Mouse (Mus musculus) hindbrain, postnatal 0 days (tissue): Measurements from ENCODE around the gene Umad1. TPM values are rescaled to one million over a fixed set of nuclear protein-coding genes. Genes with fewer than 3 reads are reported as not detected.

ENCODE experiments used
- ATAC-seq: fragments of 200-750 bp; cut with Nextera tagmentation; 2 replicates; pipeline ENCODE4 v1.8.0; 2017; ENCODE audit warnings: mild to moderate bottlenecking, moderate TSS enrichment, moderate library complexity
- DNase-seq: peaks from one replicate; pipeline ENCODE4 v3.0.0-alpha.2; 2015; ENCODE audit warnings: low spot score
- H3K27ac ChIP-seq: fragments of 300-500 bp; sonication (generic); 2 replicates; pipeline ENCODE4 v1.5.1; 2014; ENCODE audit warnings: mild to moderate bottlenecking
- H3K27me3 ChIP-seq: fragments of 300-500 bp; sonication (generic); 2 replicates; pipeline ENCODE4 v1.6.1; 2014; ENCODE audit warnings: low read length, mixed read lengths; ENCODE audit not compliant: insufficient read depth
- H3K36me3 ChIP-seq: fragments of 300-500 bp; sonication (generic); 2 replicates; pipeline ENCODE4 v1.6.1; 2014; ENCODE audit warnings: low read length, mixed read lengths; ENCODE audit not compliant: insufficient read depth
- H3K4me1 ChIP-seq: fragments of 300-500 bp; sonication (generic); 2 replicates; pipeline ENCODE4 v1.6.1; 2014; ENCODE audit warnings: antibody characterized with exemption, low read length, mixed read lengths; ENCODE audit not compliant: insufficient read depth
- H3K4me2 ChIP-seq: fragments of 300-500 bp; sonication (generic); 2 replicates; pipeline ENCODE4 v1.6.1; 2014; ENCODE audit warnings: low read depth, mild to moderate bottlenecking, low read length, moderate library complexity, mixed read lengths
- H3K4me3 ChIP-seq: fragments of 300-500 bp; sonication (generic); 2 replicates; pipeline ENCODE4 v1.5.1; 2014; ENCODE audit warnings: low read length
- H3K9ac ChIP-seq: fragments of 300-500 bp; sonication (generic); replicated peaks from 2 replicates; pipeline ENCODE4 v1.6.1; 2014; ENCODE audit warnings: mild to moderate bottlenecking, low read length, moderate library complexity, mixed read lengths
- H3K9me3 ChIP-seq: fragments of 300-500 bp; sonication (generic); 2 replicates; pipeline ENCODE4 v1.6.1; 2016; ENCODE audit warnings: low read length, mixed read lengths
- CTCF ChIP-seq: IDR thresholded peaks from 2 replicates; pipeline ENCODE4 v1.5.1; 2016; ENCODE audit warnings: antibody characterized with exemption, control low read depth, low read depth
- WGBS: fragments of 180-500 bp; shearing (Covaris S2); extraction: QIAGEN DNeasy Blood & Tissue Kit; methylation state at CpG from one replicate; pipeline ENCODE4 v1.1.7; 2014; 5-methylcytosine and 5-hydroxymethylcytosine counted together
- polyA plus RNA-seq: library from polyadenylated mRNA; unstranded; fragments of >200 nt; fragmentation: Nextera tagmentation; extraction: Ambion mirVana; gene quantifications from 2 replicates; pipeline ENCODE4 v1.2.1, GENCODE M21; 2015
- total RNA-seq: library from RNA; depleted of rRNA; stranded (reverse); fragments of >200 nt; gene quantifications from 2 replicates; pipeline ENCODE4 v1.2.3, GENCODE M21; 2014

Gene Umad1
- total and polyA plus RNA-seq, 2 experiments from 2014 or later: 24.2 to 57.8 TPM

DNA sequence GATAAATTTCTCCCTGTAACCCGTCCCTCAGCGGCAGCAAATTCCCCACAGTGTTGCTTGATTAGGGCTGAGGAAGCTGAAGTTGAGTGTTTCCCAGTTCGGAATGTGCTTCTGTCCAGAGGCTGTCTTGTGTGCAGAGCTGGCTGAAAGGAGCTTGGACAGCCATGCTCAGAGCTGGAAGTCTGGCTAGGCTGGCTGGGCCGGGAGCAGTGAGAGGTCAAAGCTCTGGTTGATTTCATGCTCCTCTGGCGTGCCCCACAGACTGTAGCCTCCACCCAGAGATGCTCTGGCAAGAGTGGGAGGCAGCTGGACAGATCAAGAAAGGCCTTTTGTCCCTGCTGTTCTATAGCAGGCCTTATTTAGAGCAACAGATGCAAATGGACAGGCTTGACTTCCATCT lies 187.7 kb downstream of the Umad1 start:
- TF ChIP-seq CTCF: no peak
- Histone ChIP-seq H3K9me3 (no peaks in the 10 kb centered on the region), H3K4me2 (no peak overlapping the region), H3K4me1 (0 out of 2 replicates have a peak, but pooled peaks cover 3% of the 10 kb centered on the region), H3K9ac (no peak overlapping the region), H3K4me3 (no peak overlapping the region), H3K27ac (peak overlapping the region; percentile 38; the same call in 1 of the 2 replicates), H3K27me3 (no peaks in the 10 kb centered on the region), H3K36me3 (no peaks in the 10 kb centered on the region)
- peak; percentile 89 for ATAC-seq
- peak; percentile 56 for DNase-seq
- 34% methylated on average over 5 of the region's 5 CpGs for WGBS

DNA sequence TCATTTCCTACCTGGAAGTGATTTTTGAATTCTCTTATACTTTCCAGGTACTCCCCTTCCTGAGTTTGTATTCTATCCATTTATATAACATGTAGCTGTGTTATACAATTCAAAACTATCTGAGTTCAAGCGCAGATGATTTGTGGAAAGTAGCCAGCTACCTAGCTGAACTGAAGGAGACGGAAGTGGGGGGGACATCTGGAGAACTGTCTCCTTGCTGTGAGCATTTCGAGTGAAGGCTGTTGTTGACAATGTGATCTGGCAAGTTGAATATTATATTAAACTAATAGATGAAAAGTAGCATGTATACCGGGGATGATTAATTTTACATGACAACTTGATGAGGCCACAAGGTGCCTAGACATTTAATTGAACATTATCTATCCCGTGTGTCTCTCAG lies 196.5 kb downstream of the Umad1 start:
- ATAC-seq (0 out of 2 replicates have a peak, but pooled peaks have one; percentile 29), DNase-seq (peak; percentile 51)
- no peak overlapping the region for H3K4me2 ChIP-seq
- H3K36me3 ChIP-seq: no peaks in the 10 kb centered on the region
- 57% methylated on average over 5 of the region's 5 CpGs for WGBS
- no peak overlapping the region for H3K9ac ChIP-seq
- no peak overlapping the region for H3K4me3 ChIP-seq
- TF ChIP-seq CTCF: no peak
- no peaks in the 10 kb centered on the region for H3K9me3 ChIP-seq
- no peaks in the 10 kb centered on the region for H3K4me1 ChIP-seq
- H3K27ac ChIP-seq: no peak overlapping the region
- H3K27me3 ChIP-seq: no peaks in the 10 kb centered on the region

DNA sequence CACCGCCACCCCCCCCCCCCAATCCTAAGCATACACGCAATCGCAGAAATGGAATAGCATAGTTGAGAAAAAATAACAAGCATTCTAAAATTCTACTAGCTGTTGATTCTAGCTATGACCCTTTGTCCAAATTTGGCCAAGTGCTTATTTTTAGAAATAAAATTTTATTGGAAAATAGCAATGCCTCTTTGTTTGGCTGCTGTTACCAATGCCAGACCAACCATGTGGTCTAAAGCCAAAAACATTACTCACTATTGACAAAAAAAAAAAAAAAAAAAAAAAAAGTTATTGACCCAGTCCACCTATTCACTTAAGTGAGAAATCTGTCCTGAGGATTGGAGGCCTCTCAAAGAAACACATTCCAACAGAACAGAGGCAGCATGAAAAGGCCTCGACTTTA lies 199.5 kb downstream of the Umad1 start:
- Histone ChIP-seq H3K36me3 (no peaks in the 10 kb centered on the region), H3K9me3 (no peaks in the 10 kb centered on the region), H3K27ac (no peak overlapping the region), H3K4me2 (no peak overlapping the region), H3K27me3 (no peaks in the 10 kb centered on the region), H3K4me1 (no peaks in the 10 kb centered on the region), H3K4me3 (no peak overlapping the region), H3K9ac (no peak overlapping the region)
- 92% methylated on average over 4 of the region's 4 CpGs for WGBS
- DNase-seq (no peak), ATAC-seq (no peak)
- no peak for TF ChIP-seq CTCF

DNA sequence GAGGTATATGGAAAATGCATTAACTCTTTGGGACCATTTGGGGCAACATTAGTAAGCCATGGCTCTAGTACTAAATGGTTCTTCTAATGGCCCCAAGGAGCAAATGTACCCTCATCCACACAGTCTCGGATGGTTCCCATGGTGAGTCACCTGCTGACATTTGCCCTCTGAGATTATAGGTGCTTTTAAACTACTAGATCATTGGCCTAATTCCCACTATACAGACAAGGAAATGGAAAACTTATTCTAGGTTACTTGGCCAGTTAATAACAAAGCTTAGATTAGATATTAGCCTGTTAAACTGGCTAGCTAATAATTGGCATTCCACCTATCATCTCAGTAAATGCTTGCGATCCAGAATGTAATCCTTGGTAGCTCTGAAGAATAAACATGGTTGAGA lies 203.4 kb downstream of the Umad1 start:
- Histone ChIP-seq H3K27me3 (no peaks in the 10 kb centered on the region), H3K36me3 (no peaks in the 10 kb centered on the region), H3K4me2 (no peak overlapping the region), H3K9me3 (no peaks in the 10 kb centered on the region), H3K9ac (no peak overlapping the region), H3K4me1 (no peaks in the 10 kb centered on the region), H3K4me3 (no peak overlapping the region), H3K27ac (no peak overlapping the region)
- DNase-seq (no peak), ATAC-seq (no peak)
- 95% methylated on average over 2 of the region's 2 CpGs for WGBS
- no peak for TF ChIP-seq CTCF

DNA sequence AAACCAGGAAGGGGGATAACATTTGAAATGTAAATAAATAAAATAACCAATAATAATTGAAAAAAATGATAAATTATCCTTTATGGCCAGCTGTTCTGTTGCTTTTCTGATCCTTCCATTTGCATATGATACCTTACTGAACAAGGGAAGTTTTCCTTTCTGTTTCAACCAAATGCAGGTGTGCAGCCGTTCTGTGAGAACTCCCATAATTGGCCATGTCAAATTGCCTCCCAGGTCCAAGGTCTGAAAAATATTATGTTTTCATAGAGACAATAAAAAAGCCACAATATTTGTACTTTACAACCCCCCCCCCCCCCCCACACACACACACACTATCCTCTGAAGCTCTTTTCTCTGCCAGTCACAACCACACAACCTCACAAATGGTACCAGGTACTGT lies 206.3 kb downstream of the Umad1 start:
- 89% methylated on average over 1 of the region's 1 CpGs for WGBS
- no peak for DNase-seq
- Histone ChIP-seq H3K9me3 (no peaks in the 10 kb centered on the region), H3K4me1 (no peaks in the 10 kb centered on the region), H3K4me2 (no peak overlapping the region), H3K27ac (no peak overlapping the region), H3K9ac (no peak overlapping the region), H3K36me3 (no peaks in the 10 kb centered on the region), H3K27me3 (no peaks in the 10 kb centered on the region), H3K4me3 (no peak overlapping the region)
- ATAC-seq: no peak
- no peak for TF ChIP-seq CTCF

DNA sequence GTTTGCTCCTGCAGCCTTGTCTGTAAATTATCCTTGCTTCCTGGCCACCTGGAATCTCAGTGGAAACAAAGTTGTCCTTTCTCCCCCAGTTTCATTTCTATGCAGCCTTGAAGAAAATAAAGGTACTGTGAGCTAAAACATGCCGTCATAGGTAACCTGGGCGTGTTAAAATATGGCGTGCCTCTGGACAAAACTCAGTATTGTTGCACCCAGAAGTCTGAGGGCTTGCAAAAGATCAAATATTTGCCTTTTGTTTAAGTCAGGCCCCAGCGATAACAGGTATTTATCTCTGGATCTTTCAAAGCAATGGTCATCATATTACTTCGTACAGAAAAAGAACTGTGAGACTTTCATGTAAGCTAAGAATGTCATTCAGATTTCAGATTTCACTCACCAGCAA lies 206.9 kb downstream of the Umad1 start:
- Histone ChIP-seq H3K27me3 (no peaks in the 10 kb centered on the region), H3K4me1 (no peaks in the 10 kb centered on the region), H3K4me3 (no peak overlapping the region), H3K9me3 (no peaks in the 10 kb centered on the region), H3K4me2 (no peak overlapping the region), H3K9ac (no peak overlapping the region), H3K36me3 (no peaks in the 10 kb centered on the region), H3K27ac (no peak overlapping the region)
- ATAC-seq (no peak), DNase-seq (no peak)
- 91% methylated on average over 5 of the region's 5 CpGs for WGBS
- no peak for TF ChIP-seq CTCF

DNA sequence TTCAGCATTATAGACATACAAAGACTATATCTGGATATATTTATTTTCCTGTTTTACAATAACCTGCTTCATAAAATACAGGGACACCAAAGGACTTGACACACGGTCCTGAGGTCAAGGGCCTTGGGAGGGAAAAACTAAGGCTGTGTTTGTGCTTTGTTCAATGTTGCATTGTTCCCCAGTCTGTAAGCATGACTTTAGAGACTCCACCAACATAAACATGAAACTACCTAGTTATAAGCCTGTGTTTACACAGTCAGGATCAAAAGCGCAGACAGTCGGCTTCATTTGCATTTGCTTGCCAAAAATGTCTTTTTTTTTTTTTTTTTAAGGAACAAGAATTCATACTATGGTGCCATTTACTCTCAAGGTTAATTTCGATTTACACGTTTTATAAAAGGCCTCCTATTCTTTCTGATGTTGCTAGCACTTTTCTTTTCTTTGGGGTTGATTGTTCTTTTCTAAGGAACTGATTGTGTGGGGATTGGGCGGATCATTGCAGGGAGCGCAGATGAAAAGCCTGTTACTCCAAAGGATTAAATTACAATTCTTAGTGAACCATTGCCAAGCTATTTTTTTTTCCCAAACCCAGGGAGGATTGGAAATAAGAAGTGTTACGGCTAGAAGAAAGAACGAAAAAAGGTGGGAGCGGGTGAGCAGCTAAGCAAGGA lies 208.7 kb downstream of the Umad1 start:
- Histone ChIP-seq H3K4me3 (no peak overlapping the region), H3K4me2 (no peak overlapping the region), H3K27me3 (no peaks in the 10 kb centered on the region), H3K27ac (no peak overlapping the region; the same call in 1 of the 2 replicates), H3K9ac (no peak overlapping the region), H3K9me3 (no peaks in the 10 kb centered on the region), H3K4me1 (no peaks in the 10 kb centered on the region), H3K36me3 (no peaks in the 10 kb centered on the region)
- 39% methylated on average over 10 of the region's 10 CpGs for WGBS
- no peak for TF ChIP-seq CTCF
- DNase-seq (peak; percentile 25), ATAC-seq (no peak)
